ENCODE assay signal across 9 mouse cellular contexts in genomic region chr2:19156176-19156575, GRCm38 (mm10). TPM values are rescaled to one million over a fixed set of nuclear protein-coding genes. Genes with fewer than 3 reads are reported as not detected.
A peak's percentile ranks its signal among the peaks of the same experiment; 100 is the strongest.
DNase-seq lines count a peak whose midpoint lies in the region; ATAC-seq lines count a peak whose summit lies in the region.
"Had no signal": no experiment of that assay in that cellular context is flagged by ENCODE, and none has a peak within 500 bp of the region (broad histone marks: within the 10 kb centered on the region; RNA-seq: fewer than 3 reads in every experiment).

No protein-coding gene starts in this region.

- ATAC-seq in cerebellum, adult (ENCODE audit: insufficient number of reproducible peaks, low FRiP score, low TSS enrichment): peak; percentile 52; the same call in 1 of the 2 replicates

- no peak for DNase-seq in cerebellum, adult 11 months
- peak; percentile 30 for DNase-seq in left cerebral cortex, postnatal 4 days
- DNase-seq in left cerebral cortex, postnatal 10 days (ENCODE audit: extremely low spot score in 1 of 2, low spot score in 2 of 2): no peak
- peak; percentile 5 for DNase-seq in c-Kit-positive CD71-positive TER-119-negative erythroid progenitor cells, embryonic 14.5 days (ENCODE audit: low read depth)
- DNase-seq in naive thymus-derived CD4-positive, alpha-beta T cell, adult 2 months (ENCODE audit: low read depth): peak; percentile 65
- no peak for DNase-seq in c-Kit-positive CD71-positive TER-119-positive erythroid progenitor cells, embryonic 14.5 days (ENCODE audit: low spot score)
- DNase-seq in heart, postnatal 25 days (ENCODE audit: low spot score): no peak
- DNase-seq: liver, embryonic 13.5 days had no signal

- intact Hi-C loops in left cerebral cortex, postnatal 4 days (cut with DNase I): no loop called here
- intact Hi-C loops in left cerebral cortex, postnatal 10 days (cut with DNase I): no loop called here
- intact Hi-C loops in heart, postnatal 25 days (cut with DNase I): no loop called here

RNA-seq across cellular contexts. Expression of gene Armc3, which starts 42.9 kb away (rescaled TPM):
- 1 to 10 TPM in 1 of 2 experiments, under 1 TPM in 1; 0.96 to 1.1 TPM for total RNA-seq in left cerebral cortex, postnatal 4 days (2021)
- total RNA-seq in left cerebral cortex, postnatal 10 days (2021): under 1 TPM; 0.79 to 0.81 TPM
- not detected for total RNA-seq in heart, postnatal 25 days (2021)

Comparison
In these comparisons a context has a peak if more than half of its experiments do, and no peak if none do; other contexts are left out.
1. DNase-seq: peak in left cerebral cortex, postnatal 4 days (single experiment), c-Kit-positive CD71-positive TER-119-negative erythroid progenitor cells, embryonic 14.5 days (single experiment) and naive thymus-derived CD4-positive, alpha-beta T cell, adult 2 months (single experiment); none in cerebellum, adult 11 months (single experiment), left cerebral cortex, postnatal 10 days (0 of 2), c-Kit-positive CD71-positive TER-119-positive erythroid progenitor cells, embryonic 14.5 days (single experiment) and heart, postnatal 25 days (single experiment).